Mouse (Mus musculus) forebrain, embryonic 12.5 days (tissue): ENCODE measurements around the gene Sel1l2. TPM values are rescaled to one million over a fixed set of nuclear protein-coding genes. Genes with fewer than 3 reads are reported as not detected.

Experiments used
- ATAC-seq: fragments of 200-750 bp; cut with Nextera tagmentation; 2 replicates; pipeline ENCODE4 v1.8.0; 2017; ENCODE audit warnings: moderate TSS enrichment; ENCODE audit not compliant: low FRiP score
- H3K27ac ChIP-seq: fragments of 300-500 bp; sonication (generic); 2 replicates; pipeline ENCODE4 v1.5.1; 2016; ENCODE audit warnings: mild to moderate bottlenecking
- H3K27me3 ChIP-seq: fragments of 300-500 bp; sonication (generic); 2 replicates; pipeline ENCODE4 v1.6.1; 2016; ENCODE audit warnings: mild to moderate bottlenecking
- H3K36me3 ChIP-seq: fragments of 300-500 bp; sonication (generic); replicated peaks from 2 replicates; pipeline ENCODE4 v1.6.1; 2016; ENCODE audit warnings: mild to moderate bottlenecking
- H3K4me1 ChIP-seq: fragments of 300-500 bp; sonication (generic); 2 replicates; pipeline ENCODE4 v1.6.1; 2016
- H3K4me2 ChIP-seq: fragments of 300-500 bp; sonication (generic); 2 replicates; pipeline ENCODE4 v1.6.1; 2016; ENCODE audit warnings: mild to moderate bottlenecking, moderate library complexity
- H3K4me3 ChIP-seq: fragments of 300-500 bp; sonication (generic); replicated peaks from 2 replicates; pipeline ENCODE4 v1.5.1; 2016; ENCODE audit warnings: mild to moderate bottlenecking
- H3K9ac ChIP-seq: fragments of 300-500 bp; sonication (generic); 2 replicates; pipeline ENCODE4 v1.6.1; 2016; ENCODE audit warnings: mild to moderate bottlenecking
- H3K9me3 ChIP-seq: fragments of 300-500 bp; sonication (generic); 2 replicates; pipeline ENCODE4 v1.6.1; 2016
- WGBS: fragments of 180-500 bp; shearing (Covaris S2); methylation state at CpG from one replicate; pipeline ENCODE4 v1.1.7; 2016; 5-methylcytosine and 5-hydroxymethylcytosine counted together
- polyA plus RNA-seq: library from polyadenylated mRNA; unstranded; fragments of >200 nt; fragmentation: Nextera tagmentation; extraction: Ambion mirVana; gene quantifications from 2 replicates; pipeline ENCODE4 v1.2.1, GENCODE M21; 2016

Gene Sel1l2
- polyA plus RNA-seq = not detected in 2 replicates

- 33% methylated on average over 4 of the region's 4 CpGs for WGBS
- no peak within 1 kb of the TSS for H3K27ac ChIP-seq
- H3K4me1 ChIP-seq = no peaks in the 10 kb centered on the region
- no peaks in the 10 kb centered on the region for H3K9me3 ChIP-seq
- H3K36me3 ChIP-seq = no peaks in the 10 kb centered on the region
- no peak for ATAC-seq
- H3K4me3 ChIP-seq = no peak within 1 kb of the TSS
- no peak within 1 kb of the TSS for H3K4me2 ChIP-seq
- H3K27me3 ChIP-seq = peaks cover 2% of the 10 kb centered on the region; the same call in 1 of the 2 replicates
- no peak within 1 kb of the TSS for H3K9ac ChIP-seq
Measured at GRCm38 (mm10) chr2:140389525-140389924, at the start of gene Sel1l2. Gene Sel1l2 (minus strand): TSS chr2:140389706.

- Histone ChIP-seq H3K9me3 (no peaks in the 10 kb centered on the region), H3K27me3 (no peaks in the 10 kb centered on the region), H3K27ac (no peak overlapping the region), H3K4me3 (no peak overlapping the region), H3K36me3 (no peaks in the 10 kb centered on the region), H3K4me1 (no peaks in the 10 kb centered on the region), H3K9ac (no peak overlapping the region), H3K4me2 (no peak overlapping the region)
- 81% methylated on average over 4 of the region's 4 CpGs for whole genome bisulfite sequencing
- no peak for ATAC-seq
Measured at GRCm38 (mm10) chr2:140439081-140439480, 49.6 kb upstream of the Sel1l2 start.

- WGBS = 20% methylated on average over 4 of the region's 4 CpGs
- no peaks in the 10 kb centered on the region for H3K36me3 ChIP-seq
- H3K9me3 ChIP-seq = no peaks in the 10 kb centered on the region
- H3K27ac ChIP-seq = no peak overlapping the region
- H3K4me3 ChIP-seq = no peak overlapping the region
- no peaks in the 10 kb centered on the region for H3K4me1 ChIP-seq
- ATAC-seq = peak; percentile 51; the same call in 1 of the 2 replicates
- no peak overlapping the region for H3K4me2 ChIP-seq
- no peak overlapping the region for H3K9ac ChIP-seq
- H3K27me3 ChIP-seq = no peaks in the 10 kb centered on the region
Measured at GRCm38 (mm10) chr2:140427283-140427682, 37.8 kb upstream of the Sel1l2 start.

- Histone ChIP-seq H3K27me3 (no peaks in the 10 kb centered on the region), H3K27ac (no peak overlapping the region), H3K9ac (no peak overlapping the region), H3K4me2 (no peak overlapping the region), H3K4me1 (no peaks in the 10 kb centered on the region), H3K4me3 (no peak overlapping the region), H3K9me3 (no peaks in the 10 kb centered on the region), H3K36me3 (no peaks in the 10 kb centered on the region)
- no peak for ATAC-seq
Measured at GRCm38 (mm10) chr2:140425844-140426243, 36.3 kb upstream of the Sel1l2 start.

- Histone ChIP-seq H3K27ac (no peak overlapping the region), H3K4me2 (peak overlapping the region; percentile 75), H3K4me3 (peak overlapping the region; percentile 73), H3K4me1 (0 out of 2 replicates have a peak, but pooled peaks cover 5% of the 10 kb centered on the region), H3K9me3 (no peaks in the 10 kb centered on the region), H3K27me3 (peaks cover 2% of the 10 kb centered on the region; the same call in 1 of the 2 replicates), H3K36me3 (no peaks in the 10 kb centered on the region), H3K9ac (peak overlapping the region; percentile 68)
- ATAC-seq = peak; percentile 71
- 0% methylated on average over 40 of the region's 58 CpGs for WGBS
Measured at GRCm38 (mm10) chr2:140395744-140396231, 6.3 kb upstream of the Sel1l2 start.

- H3K4me2 ChIP-seq = peak within 1 kb of the TSS; percentile 75
- H3K9ac ChIP-seq = peak within 1 kb of the TSS; percentile 68
- under 1% methylated on average over 45 of the region's 47 CpGs for WGBS
- no peaks in the 10 kb centered on the region for H3K36me3 ChIP-seq
- 0 out of 2 replicates have a peak, but pooled peaks cover 5% of the 10 kb centered on the region for H3K4me1 ChIP-seq
- peak; percentile 99 for ATAC-seq
- peak within 1 kb of the TSS; percentile 73 for H3K4me3 ChIP-seq
- no peaks in the 10 kb centered on the region for H3K9me3 ChIP-seq
- H3K27me3 ChIP-seq = peaks cover 2% of the 10 kb centered on the region; the same call in 1 of the 2 replicates
- peak within 1 kb of the TSS; percentile 68; the same call in 1 of the 2 replicates for H3K27ac ChIP-seq
Measured at GRCm38 (mm10) chr2:140395179-140395578, 5.7 kb upstream of the Sel1l2 start, which contains the start of gene Macrod2. Gene Macrod2 (plus strand): TSS chr2:140395309.

GRCm38 (mm10) chr2:140364804-140365203 is 24.7 kb downstream of the Sel1l2 start:
- Histone ChIP-seq H3K4me2 (no peak overlapping the region), H3K4me3 (no peak overlapping the region), H3K36me3 (no peaks in the 10 kb centered on the region), H3K9ac (no peak overlapping the region), H3K27me3 (no peaks in the 10 kb centered on the region), H3K4me1 (no peaks in the 10 kb centered on the region), H3K9me3 (no peaks in the 10 kb centered on the region), H3K27ac (no peak overlapping the region)
- WGBS = 82% methylated on average over 1 of the region's 1 CpGs
- no peak for ATAC-seq

GRCm38 (mm10) chr2:140359905-140360304 is 29.6 kb downstream of the Sel1l2 start:
- Histone ChIP-seq H3K27ac (no peak overlapping the region), H3K4me2 (no peak overlapping the region), H3K4me1 (no peaks in the 10 kb centered on the region), H3K9ac (no peak overlapping the region), H3K36me3 (no peaks in the 10 kb centered on the region), H3K4me3 (no peak overlapping the region), H3K27me3 (no peaks in the 10 kb centered on the region), H3K9me3 (no peaks in the 10 kb centered on the region)
- no peak for ATAC-seq
- WGBS = 64% methylated on average over 2 of the region's 2 CpGs

GRCm38 (mm10) chr2:140342394-140342793 is 47.1 kb downstream of the Sel1l2 start:
- WGBS = 86% methylated on average over 7 of the region's 7 CpGs

GRCm38 (mm10) chr2:140330508-140331306 is 58.8 kb downstream of the Sel1l2 start:
- no peaks in the 10 kb centered on the region for H3K9me3 ChIP-seq
- H3K27me3 ChIP-seq = no peaks in the 10 kb centered on the region
- H3K27ac ChIP-seq = no peak overlapping the region
- H3K36me3 ChIP-seq = no peaks in the 10 kb centered on the region
- H3K4me1 ChIP-seq = no peaks in the 10 kb centered on the region
- H3K4me3 ChIP-seq = no peak overlapping the region
- WGBS = 80% methylated on average over 5 of the region's 5 CpGs
- H3K4me2 ChIP-seq = no peak overlapping the region
- no peak overlapping the region for H3K9ac ChIP-seq
- ATAC-seq = no peak

More at GRCm38 (mm10) chr2:140342394-140342793, 47.1 kb downstream of the Sel1l2 start:
- Histone ChIP-seq H3K9ac (no peak overlapping the region), H3K4me1 (no peaks in the 10 kb centered on the region), H3K27me3 (no peaks in the 10 kb centered on the region), H3K9me3 (no peaks in the 10 kb centered on the region), H3K4me2 (no peak overlapping the region), H3K4me3 (no peak overlapping the region), H3K27ac (no peak overlapping the region), H3K36me3 (no peaks in the 10 kb centered on the region)
- no peak for ATAC-seq

- no peaks in the 10 kb centered on the region for H3K36me3 ChIP-seq
- no peak for ATAC-seq
- 81% methylated on average over 3 of the region's 3 CpGs for WGBS
- H3K4me2 ChIP-seq = no peak overlapping the region
- no peak overlapping the region for H3K4me3 ChIP-seq
- H3K9ac ChIP-seq = no peak overlapping the region
- H3K27ac ChIP-seq = no peak overlapping the region
- no peaks in the 10 kb centered on the region for H3K27me3 ChIP-seq
- no peaks in the 10 kb centered on the region for H3K9me3 ChIP-seq
- H3K4me1 ChIP-seq = no peaks in the 10 kb centered on the region
Measured at GRCm38 (mm10) chr2:140302976-140303708, 86.4 kb downstream of the Sel1l2 start.

- Histone ChIP-seq H3K9me3 (no peaks in the 10 kb centered on the region), H3K4me2 (no peak overlapping the region), H3K36me3 (no peaks in the 10 kb centered on the region), H3K27ac (no peak overlapping the region), H3K4me1 (no peaks in the 10 kb centered on the region), H3K4me3 (no peak overlapping the region), H3K27me3 (no peaks in the 10 kb centered on the region), H3K9ac (no peak overlapping the region)
- no peak for ATAC-seq
- 38% methylated on average over 4 of the region's 4 CpGs for WGBS
Measured at GRCm38 (mm10) chr2:140297155-140297554, 92.4 kb downstream of the Sel1l2 start.
